Comparison of ENCODE assay signal across 9 mouse cellular contexts in genomic region chr15:10178131-10178566, GRCm38 (mm10). TPM values are rescaled to one million over a fixed set of nuclear protein-coding genes. Genes with fewer than 3 reads are reported as not detected.
A peak's percentile ranks its signal among the peaks of the same experiment; 100 is the strongest.
DNase-seq lines count a peak whose midpoint lies in the region; ATAC-seq and TF ChIP-seq lines count a peak whose summit lies in the region.
"Had no signal": no experiment of that assay in that cellular context is flagged by ENCODE, and none has a peak within 500 bp of the region (broad histone marks: within the 10 kb centered on the region; RNA-seq: fewer than 3 reads in every experiment).

No protein-coding gene starts in this region.

- H3K27me3 ChIP-seq in heart, embryonic 15.5 days, result peaks cover 4% of the 10 kb centered on the region; the same call in 1 of the 2 replicates
- no peaks in the 10 kb centered on the region for H3K27me3 ChIP-seq in heart, postnatal 0 days (ENCODE audit: control insufficient read depth, insufficient read depth, low read length)
- H3K27me3 ChIP-seq in liver, embryonic 12.5 days (replicated peaks), result peaks cover 18% of the 10 kb centered on the region
- H3K27me3 ChIP-seq in stomach, embryonic 15.5 days (replicated peaks), result no peaks in the 10 kb centered on the region
- H3K27me3 ChIP-seq: Patski had no signal

- H3K9me3 ChIP-seq in heart, embryonic 15.5 days (replicated peaks), result no peaks in the 10 kb centered on the region
- no peaks in the 10 kb centered on the region for H3K9me3 ChIP-seq in heart, postnatal 0 days (replicated peaks; ENCODE audit: control insufficient read depth, low read length)
- H3K9me3 ChIP-seq in liver, embryonic 12.5 days (replicated peaks), result no peaks in the 10 kb centered on the region
- H3K9me3 ChIP-seq in stomach, embryonic 15.5 days, result no peaks in the 10 kb centered on the region

- H3K4me2 ChIP-seq in heart, embryonic 15.5 days, result peak overlapping the region; percentile 87
- H3K4me2 ChIP-seq in heart, postnatal 0 days (ENCODE audit: low read depth, low read length), result peak overlapping the region; percentile 70
- peak overlapping the region; percentile 58 for H3K4me2 ChIP-seq in liver, embryonic 12.5 days
- peak overlapping the region; percentile 79 for H3K4me2 ChIP-seq in stomach, embryonic 15.5 days

- ATAC-seq in heart, embryonic 15.5 days (replicated peaks; ENCODE audit: insufficient number of reproducible peaks, insufficient read depth, low FRiP score, low read depth), result no peak
- peak; percentile 39; the same call in 1 of the 2 replicates for ATAC-seq in heart, postnatal 0 days (ENCODE audit: insufficient read depth, low read depth)
- no peak for ATAC-seq in liver, embryonic 12.5 days
- no peak for ATAC-seq in stomach, embryonic 15.5 days (ENCODE audit: insufficient read depth, low FRiP score, low read depth)
- ATAC-seq in erythroid progenitor cell, adult 5-6 weeks (replicated peaks; ENCODE audit: low FRiP score, poor library complexity, severe bottlenecking), result no peak
- ATAC-seq: Patski had no signal

- H3K4me3 ChIP-seq in heart, embryonic 15.5 days, result peak overlapping the region; percentile 51
- H3K4me3 ChIP-seq in heart, postnatal 0 days (ENCODE audit: low read depth, low read length), result peak overlapping the region; percentile 45
- peak overlapping the region; percentile 40 for H3K4me3 ChIP-seq in liver, embryonic 12.5 days
- H3K4me3 ChIP-seq in stomach, embryonic 15.5 days (replicated peaks), result peak overlapping the region; percentile 36

- DNase-seq in heart, postnatal 10 days, result no peak
- peak; percentile 44 for DNase-seq in ZHBTc4 (ENCODE audit: low read depth, low spot score)
- no peak for DNase-seq in heart, postnatal 0 days (ENCODE audit: low spot score)
- DNase-seq in gastrocnemius, adult 8-10 months (ENCODE audit: low spot score in 2 of 2), result no peak

- peak overlapping the region; percentile 49 for H3K9ac ChIP-seq in heart, embryonic 15.5 days
- H3K9ac ChIP-seq in heart, postnatal 0 days (replicated peaks; ENCODE audit: low read depth, low read length), result 0 out of 2 replicates have a peak overlapping the region, but pooled peaks have one; percentile 28
- no peak overlapping the region for H3K9ac ChIP-seq in liver, embryonic 12.5 days
- no peak overlapping the region for H3K9ac ChIP-seq in stomach, embryonic 15.5 days

- intact Hi-C loops in heart, postnatal 10 days (cut with DNase I), result no loop called here

- no peaks in the 10 kb centered on the region for H3K36me3 ChIP-seq in heart, embryonic 15.5 days
- H3K36me3 ChIP-seq in heart, postnatal 0 days (replicated peaks; ENCODE audit: control insufficient read depth, insufficient read depth, low read length), result no peaks in the 10 kb centered on the region
- no peaks in the 10 kb centered on the region for H3K36me3 ChIP-seq in liver, embryonic 12.5 days
- no peaks in the 10 kb centered on the region for H3K36me3 ChIP-seq in stomach, embryonic 15.5 days

- H3K27ac ChIP-seq in heart, embryonic 15.5 days, result no peak overlapping the region
- H3K27ac ChIP-seq in heart, postnatal 0 days (ENCODE audit: low read depth), result no peak overlapping the region
- no peak overlapping the region for H3K27ac ChIP-seq in liver, embryonic 12.5 days
- no peak overlapping the region for H3K27ac ChIP-seq in stomach, embryonic 15.5 days

- no peak for TF ChIP-seq EP300 in heart, postnatal 0 days (IDR thresholded peaks at IDR 0.05; ENCODE audit: low read depth)

- no peak for TF ChIP-seq CTCF in heart, postnatal 0 days (IDR thresholded peaks at IDR 0.05; ENCODE audit: low read depth)

- peaks cover 7% of the 10 kb centered on the region; the same call in 1 of the 2 replicates for H3K4me1 ChIP-seq in heart, embryonic 15.5 days (replicated peaks)
- peaks cover 4% of the 10 kb centered on the region; the same call in 1 of the 2 replicates for H3K4me1 ChIP-seq in heart, postnatal 0 days (ENCODE audit: control insufficient read depth, insufficient read depth)
- no peaks in the 10 kb centered on the region for H3K4me1 ChIP-seq in liver, embryonic 12.5 days
- H3K4me1 ChIP-seq in stomach, embryonic 15.5 days, result peaks cover 7% of the 10 kb centered on the region; the same call in 1 of the 2 replicates

- WGBS in heart, embryonic 15.5 days, result 3% methylated on average over 10 of the region's 10 CpGs
- 4% methylated on average over 10 of the region's 10 CpGs for WGBS in heart, postnatal 0 days
- 4% methylated on average over 10 of the region's 10 CpGs for WGBS in liver, embryonic 12.5 days (ENCODE audit: insufficient replicate concordance)
- 2% methylated on average over 10 of the region's 10 CpGs for WGBS in stomach, embryonic 15.5 days

RNA-seq across cellular contexts. Expression of gene Prlr, which starts 1.1 kb away (rescaled TPM):
- 1.9 and 2.0 TPM in 2 replicates for polyA plus RNA-seq in heart, embryonic 15.5 days (2015; fragmentation: Nextera tagmentation; extraction: Ambion mirVana)
- 1 to 10 TPM; 1.4 to 2.0 TPM for total RNA-seq in heart, postnatal 10 days (2021)
- 0.27 and 0.57 TPM in 2 replicates for total RNA-seq in heart, postnatal 0 days (2014; rRNA removed; ENCODE audit: low replicate concordance)
- 0.90 and 1.4 TPM in 2 replicates for polyA plus RNA-seq in heart, postnatal 0 days (2015; fragmentation: Nextera tagmentation; extraction: Ambion mirVana)
- 0.04 and 0.13 TPM in 2 replicates for polyA plus RNA-seq in liver, embryonic 12.5 days (2016; fragmentation: Nextera tagmentation; extraction: Ambion mirVana)
- polyA plus RNA-seq in stomach, embryonic 15.5 days (2015; fragmentation: Nextera tagmentation; extraction: Ambion mirVana), result 4.4 and 8.7 TPM in 2 replicates
- total RNA-seq in erythroid progenitor cell, adult 5-6 weeks (2015; ENCODE audit: low replicate concordance), result not detected in 2 replicates
- total RNA-seq in erythroid progenitor cell, adult 5-6 weeks (2017; ENCODE audit: low replicate concordance), result 0.13 TPM in 1 of 2 replicates, not detected in the other
- total RNA-seq in gastrocnemius, adult 8-10 months (2022), result under 1 TPM; 0.04 to 0.32 (median 0.16) TPM
- polyA plus RNA-seq: Patski had no signal

Comparison
In these comparisons a context has a peak if more than half of its experiments do, and no peak if none do; other contexts are left out.
1. H3K9ac ChIP-seq: peak in heart, embryonic 15.5 days (single experiment) and heart, postnatal 0 days (single experiment); none in liver, embryonic 12.5 days (single experiment) and stomach, embryonic 15.5 days (single experiment).
2. Peak in every context shown above with its lines, with median percentiles within 50 percentile points of each other: H3K4me2 ChIP-seq and H3K4me3 ChIP-seq.